Comparison of ENCODE assay signal across 12 mouse cellular contexts in genomic region chr9:74671356-74671952, GRCm38 (mm10).
"Had no signal": no experiment of that assay in that cellular context is flagged by ENCODE, and none has a peak within 500 bp of the region (broad histone marks: within the 10 kb centered on the region; RNA-seq: fewer than 3 reads in every experiment).

No protein-coding gene starts in this region.

- DNase-seq: layer of hippocampus, postnatal 36 days; lung, adult 2 months; lung, postnatal 14 days; lung, postnatal 4 days; midbrain, embryonic 14.5 days; thymus, adult 2 months; thymus, postnatal 14 days; thymus, postnatal 4 days had no signal

- H3K9ac ChIP-seq: liver, embryonic 14.5 days had no signal

- ATAC-seq: intestine, postnatal 0 days had no signal

- H3K27ac ChIP-seq: left cerebral cortex, adult 2 months; liver, embryonic 14.5 days had no signal

- H3K4me2 ChIP-seq: midbrain, embryonic 11.5 days had no signal

- H3K4me3 ChIP-seq: left cerebral cortex, adult 2 months had no signal
